Mouse (Mus musculus): ENCODE measurements around the gene Dmwd. TPM values are rescaled to one million over a fixed set of nuclear protein-coding genes. Genes with fewer than 3 reads are reported as not detected.

Gene Dmwd
- 18.3 and 20.2 TPM in 2 replicates for polyA plus RNA-seq (2014; fragmentation: Nextera tagmentation; extraction: Ambion mirVana)

DNA sequence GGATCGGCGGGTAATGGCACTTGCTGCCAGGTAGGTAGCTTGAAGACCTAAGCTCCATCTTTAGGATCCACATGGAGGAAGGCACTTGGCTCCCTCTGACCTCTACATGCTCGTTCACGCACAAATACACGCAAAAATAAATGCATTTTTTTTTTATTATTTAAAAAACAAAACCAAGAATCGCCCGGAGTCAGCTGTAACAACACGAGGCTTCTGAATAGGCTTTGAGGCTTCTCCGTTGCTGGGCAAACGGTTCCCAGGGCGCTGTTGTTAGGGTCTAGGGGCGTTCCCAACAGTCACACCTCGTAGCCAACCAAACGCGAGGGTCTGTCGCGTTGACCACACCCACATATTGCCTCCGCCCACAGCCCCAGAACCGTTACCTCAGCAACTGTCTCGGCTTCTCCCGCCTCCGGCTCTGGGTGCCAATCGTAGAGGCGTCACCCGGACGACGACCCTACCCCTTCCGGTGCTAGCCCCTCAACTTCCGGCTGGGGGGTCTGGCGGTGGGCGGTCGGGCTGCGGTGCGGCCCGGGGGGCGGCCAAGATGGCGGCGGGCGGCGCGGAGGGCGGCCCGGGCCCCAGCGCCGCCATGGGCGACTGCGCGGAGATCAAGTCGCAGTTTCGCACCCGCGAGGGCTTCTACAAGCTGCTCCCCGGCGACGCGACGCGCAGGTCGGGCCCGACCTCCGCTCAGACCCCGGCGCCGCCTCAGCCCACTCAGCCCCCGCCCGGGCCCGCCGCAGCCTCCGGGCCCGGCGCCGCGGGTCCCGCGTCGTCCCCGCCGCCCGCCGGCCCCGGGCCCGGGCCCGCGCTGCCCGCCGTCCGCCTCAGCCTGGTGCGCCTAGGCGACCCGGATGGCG is at the start of gene Dmwd:
Gene Dmwd (plus strand): TSS at position 505 of the 863 bp plus-strand sequence.
- H3K4me2 ChIP-seq (replicated peaks; ENCODE audit: low read depth, low read length): peak within 1 kb of the TSS; percentile 90
- 1% methylated on average over 69 of the region's 91 CpGs for WGBS
- H3K27me3 ChIP-seq (ENCODE audit: control insufficient read depth, insufficient read depth, low read length): no peaks in the 10 kb centered on the region
- DNase-seq (ENCODE audit: low spot score): peak; percentile 99
- peak within 1 kb of the TSS; percentile 99 for H3K4me3 ChIP-seq (ENCODE audit: low read depth, low read length)
- no peaks in the 10 kb centered on the region for H3K9me3 ChIP-seq (ENCODE audit: control insufficient read depth, low read length)
- peak; percentile 99 for ATAC-seq (ENCODE audit: low FRiP score)
- peak within 1 kb of the TSS; percentile 99 for H3K9ac ChIP-seq (ENCODE audit: low read depth, low read length)
- H3K4me1 ChIP-seq (replicated peaks; ENCODE audit: control insufficient read depth, insufficient read depth, low read length): peaks cover 11% of the 10 kb centered on the region
- peaks cover 16% of the 10 kb centered on the region for H3K36me3 ChIP-seq (ENCODE audit: control insufficient read depth, insufficient read depth, low read length)
- H3K27ac ChIP-seq (ENCODE audit: low read depth, low read length): peak within 1 kb of the TSS; percentile 53

DNA sequence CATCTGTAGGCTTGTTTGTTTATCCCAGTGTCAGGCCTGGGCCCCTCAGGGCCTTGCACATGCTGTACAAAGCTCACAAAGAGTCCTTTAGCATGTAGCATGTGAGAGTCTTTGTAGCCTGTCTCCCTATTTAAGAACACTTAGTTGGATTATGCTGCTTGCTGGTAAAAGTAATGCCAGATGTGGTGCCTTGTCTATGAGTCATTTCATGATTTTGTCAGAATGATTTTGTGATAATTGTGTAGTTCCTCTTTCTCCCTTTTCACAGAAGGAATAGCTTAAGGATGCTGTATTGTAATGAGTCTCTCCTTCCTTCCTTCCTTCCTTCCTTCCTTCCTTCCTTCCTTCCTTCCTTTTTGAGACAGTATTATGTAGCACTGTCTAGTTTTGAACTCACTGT is 48.0 kb upstream of the Dmwd start:
- Histone ChIP-seq H3K36me3 (ENCODE audit: control insufficient read depth, insufficient read depth, low read length) (peaks cover 9% of the 10 kb centered on the region; the same call in 1 of the 2 replicates), H3K27ac (ENCODE audit: low read depth, low read length) (no peak overlapping the region), H3K9ac (ENCODE audit: low read depth, low read length) (no peak overlapping the region), H3K4me2 (replicated peaks; ENCODE audit: low read depth, low read length) (no peak overlapping the region), H3K27me3 (ENCODE audit: control insufficient read depth, insufficient read depth, low read length) (peaks cover 8% of the 10 kb centered on the region), H3K4me3 (ENCODE audit: low read depth, low read length) (no peak overlapping the region), H3K9me3 (ENCODE audit: control insufficient read depth, low read length) (no peaks in the 10 kb centered on the region), H3K4me1 (replicated peaks; ENCODE audit: control insufficient read depth, insufficient read depth, low read length) (no peaks in the 10 kb centered on the region)
- DNase-seq (ENCODE audit: low spot score) (no peak), ATAC-seq (ENCODE audit: low FRiP score) (no peak)

- no peak overlapping the region for H3K4me2 ChIP-seq (replicated peaks; ENCODE audit: low read depth, low read length)
- H3K27me3 ChIP-seq (ENCODE audit: control insufficient read depth, insufficient read depth, low read length): no peaks in the 10 kb centered on the region
- H3K4me1 ChIP-seq (replicated peaks; ENCODE audit: control insufficient read depth, insufficient read depth, low read length): no peaks in the 10 kb centered on the region
- no peak overlapping the region for H3K9ac ChIP-seq (ENCODE audit: low read depth, low read length)
- no peak overlapping the region for H3K27ac ChIP-seq (ENCODE audit: low read depth, low read length)
- H3K4me3 ChIP-seq (ENCODE audit: low read depth, low read length): no peak overlapping the region
- DNase-seq (ENCODE audit: low spot score) (peak; percentile 81), ATAC-seq (ENCODE audit: low FRiP score) (peak; percentile 42)
- H3K36me3 ChIP-seq (ENCODE audit: control insufficient read depth, insufficient read depth, low read length): peaks cover 9% of the 10 kb centered on the region; the same call in 1 of the 2 replicates
- H3K9me3 ChIP-seq (ENCODE audit: control insufficient read depth, low read length): no peaks in the 10 kb centered on the region
- 64% methylated on average over 6 of the region's 6 CpGs for WGBS
Measured at GRCm38 (mm10) chr7:19029084-19029653, 46.9 kb upstream of the Dmwd start.

GRCm38 (mm10) chr7:19031641-19032040 is 44.4 kb upstream of the Dmwd start:
- Histone ChIP-seq H3K27me3 (ENCODE audit: control insufficient read depth, insufficient read depth, low read length) (no peaks in the 10 kb centered on the region), H3K9me3 (ENCODE audit: control insufficient read depth, low read length) (no peaks in the 10 kb centered on the region), H3K27ac (ENCODE audit: low read depth, low read length) (0 out of 2 replicates have a peak overlapping the region, but pooled peaks have one; percentile 17), H3K36me3 (ENCODE audit: control insufficient read depth, insufficient read depth, low read length) (peaks cover 13% of the 10 kb centered on the region), H3K4me3 (ENCODE audit: low read depth, low read length) (no peak overlapping the region), H3K9ac (ENCODE audit: low read depth, low read length) (no peak overlapping the region), H3K4me2 (replicated peaks; ENCODE audit: low read depth, low read length) (no peak overlapping the region), H3K4me1 (replicated peaks; ENCODE audit: control insufficient read depth, insufficient read depth, low read length) (no peaks in the 10 kb centered on the region)
- DNase-seq (ENCODE audit: low spot score): no peak
- ATAC-seq (ENCODE audit: low FRiP score): no peak
- 34% methylated on average over 4 of the region's 4 CpGs for WGBS

GRCm38 (mm10) chr7:19044616-19045015 is 31.4 kb upstream of the Dmwd start:
- H3K9ac ChIP-seq (ENCODE audit: low read depth, low read length): no peak overlapping the region
- WGBS: 94% methylated on average over 6 of the region's 6 CpGs
- no peak overlapping the region for H3K4me3 ChIP-seq (ENCODE audit: low read depth, low read length)
- ATAC-seq (ENCODE audit: low FRiP score) (no peak), DNase-seq (ENCODE audit: low spot score) (no peak)
- no peaks in the 10 kb centered on the region for H3K4me1 ChIP-seq (replicated peaks; ENCODE audit: control insufficient read depth, insufficient read depth, low read length)
- H3K4me2 ChIP-seq (replicated peaks; ENCODE audit: low read depth, low read length): no peak overlapping the region
- H3K36me3 ChIP-seq (ENCODE audit: control insufficient read depth, insufficient read depth, low read length): peaks cover 20% of the 10 kb centered on the region
- H3K27me3 ChIP-seq (ENCODE audit: control insufficient read depth, insufficient read depth, low read length): no peaks in the 10 kb centered on the region
- H3K27ac ChIP-seq (ENCODE audit: low read depth, low read length): no peak overlapping the region
- H3K9me3 ChIP-seq (ENCODE audit: control insufficient read depth, low read length): no peaks in the 10 kb centered on the region

GRCm38 (mm10) chr7:19046286-19047069 is 29.5 kb upstream of the Dmwd start:
- Histone ChIP-seq H3K27ac (ENCODE audit: low read depth, low read length) (no peak overlapping the region), H3K4me3 (ENCODE audit: low read depth, low read length) (no peak overlapping the region), H3K4me1 (replicated peaks; ENCODE audit: control insufficient read depth, insufficient read depth, low read length) (no peaks in the 10 kb centered on the region), H3K9ac (ENCODE audit: low read depth, low read length) (no peak overlapping the region), H3K27me3 (ENCODE audit: control insufficient read depth, insufficient read depth, low read length) (no peaks in the 10 kb centered on the region), H3K9me3 (ENCODE audit: control insufficient read depth, low read length) (no peaks in the 10 kb centered on the region), H3K4me2 (replicated peaks; ENCODE audit: low read depth, low read length) (no peak overlapping the region), H3K36me3 (ENCODE audit: control insufficient read depth, insufficient read depth, low read length) (peaks cover 26% of the 10 kb centered on the region)
- WGBS: 93% methylated on average over 11 of the region's 11 CpGs
- no peak for DNase-seq (ENCODE audit: low spot score)
- no peak for ATAC-seq (ENCODE audit: low FRiP score)

DNA sequence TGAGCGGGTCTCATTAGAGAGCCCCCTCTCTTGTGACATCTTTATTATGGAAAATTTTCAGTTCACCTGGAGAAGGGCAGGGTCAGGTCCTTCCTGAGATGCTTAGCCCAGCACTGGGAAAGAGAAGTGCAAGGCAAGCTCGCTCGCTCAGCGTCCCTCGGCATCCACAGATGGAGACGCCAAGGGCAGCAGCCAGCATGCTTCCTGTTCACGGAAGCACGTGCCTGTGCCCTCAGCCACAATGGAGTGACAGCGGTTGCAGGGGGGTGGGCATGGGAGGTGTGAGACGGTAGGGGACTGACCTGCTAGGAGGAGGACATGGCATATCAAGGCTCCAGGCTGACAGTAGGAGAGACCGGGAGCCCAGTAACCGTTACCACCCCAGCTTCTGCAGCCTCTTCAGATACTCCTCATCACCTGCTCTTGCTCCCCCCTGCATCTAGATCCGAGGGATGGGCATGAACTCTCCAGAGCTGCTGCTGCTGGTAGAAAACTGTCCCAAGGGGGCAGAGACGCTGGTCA is 28.0 kb upstream of the Dmwd start:
- no peak for ATAC-seq (ENCODE audit: low FRiP score)
- Histone ChIP-seq H3K27ac (ENCODE audit: low read depth, low read length) (no peak overlapping the region), H3K9me3 (ENCODE audit: control insufficient read depth, low read length) (no peaks in the 10 kb centered on the region), H3K36me3 (ENCODE audit: control insufficient read depth, insufficient read depth, low read length) (peaks cover 17% of the 10 kb centered on the region), H3K9ac (ENCODE audit: low read depth, low read length) (no peak overlapping the region), H3K4me2 (replicated peaks; ENCODE audit: low read depth, low read length) (no peak overlapping the region), H3K4me1 (replicated peaks; ENCODE audit: control insufficient read depth, insufficient read depth, low read length) (no peaks in the 10 kb centered on the region), H3K4me3 (ENCODE audit: low read depth, low read length) (no peak overlapping the region), H3K27me3 (ENCODE audit: control insufficient read depth, insufficient read depth, low read length) (no peaks in the 10 kb centered on the region)
- 89% methylated on average over 13 of the region's 14 CpGs for WGBS
- DNase-seq (ENCODE audit: low spot score): no peak

- Histone ChIP-seq H3K9ac (ENCODE audit: low read depth, low read length) (no peak overlapping the region), H3K27ac (ENCODE audit: low read depth, low read length) (no peak overlapping the region), H3K4me1 (replicated peaks; ENCODE audit: control insufficient read depth, insufficient read depth, low read length) (no peaks in the 10 kb centered on the region), H3K9me3 (ENCODE audit: control insufficient read depth, low read length) (no peaks in the 10 kb centered on the region), H3K27me3 (ENCODE audit: control insufficient read depth, insufficient read depth, low read length) (no peaks in the 10 kb centered on the region), H3K4me2 (replicated peaks; ENCODE audit: low read depth, low read length) (no peak overlapping the region), H3K4me3 (ENCODE audit: low read depth, low read length) (no peak overlapping the region), H3K36me3 (ENCODE audit: control insufficient read depth, insufficient read depth, low read length) (peaks cover 17% of the 10 kb centered on the region)
- DNase-seq (ENCODE audit: low spot score) (no peak), ATAC-seq (ENCODE audit: low FRiP score) (no peak)
- 88% methylated on average over 5 of the region's 5 CpGs for WGBS
Measured at GRCm38 (mm10) chr7:19049252-19049651, 26.8 kb upstream of the Dmwd start.
